Comparison of ENCODE assay signal across 9 mouse cellular contexts in the genomic region with DNA sequence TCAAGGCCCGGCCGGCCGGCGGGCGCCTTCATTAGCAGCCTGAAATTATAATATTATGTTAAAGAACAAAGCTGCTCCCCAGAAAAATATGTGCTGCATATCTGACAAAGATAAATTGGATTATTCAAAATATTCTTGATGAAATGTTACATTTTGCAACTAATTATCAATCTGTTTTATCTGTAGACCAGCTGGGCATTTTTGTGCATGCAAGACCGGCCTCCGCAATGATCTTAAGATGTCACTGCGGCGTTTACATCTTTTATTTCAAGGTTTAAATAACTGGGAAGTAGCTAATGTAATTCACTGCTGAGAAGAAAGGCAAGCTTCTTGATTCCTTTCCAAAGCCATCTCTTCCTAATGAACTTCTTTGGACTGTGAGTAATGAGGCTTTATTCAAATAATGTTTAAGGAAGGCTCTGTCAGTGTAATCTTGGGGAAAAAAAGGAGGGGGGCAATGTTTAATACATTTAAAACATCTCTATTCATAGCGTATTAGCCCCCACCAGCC.
A peak's percentile ranks its signal among the peaks of the same experiment; 100 is the strongest.
DNase-seq lines count a peak whose midpoint lies in the region; ATAC-seq lines count a peak whose summit lies in the region.
"Had no signal": no experiment of that assay in that cellular context is flagged by ENCODE, and none has a peak within 500 bp of the region (broad histone marks: within the 10 kb centered on the region; RNA-seq: fewer than 3 reads in every experiment).

No protein-coding gene starts in this region.

- no peaks in the 10 kb centered on the region for H3K9me3 ChIP-seq in kidney, embryonic 14.5 days (ENCODE audit: control insufficient read depth, low read length)
- no peaks in the 10 kb centered on the region for H3K9me3 ChIP-seq in embryonic facial prominence, embryonic 11.5 days (replicated peaks; ENCODE audit: control insufficient read depth, low read length)
- no peaks in the 10 kb centered on the region for H3K9me3 ChIP-seq in hindbrain, embryonic 14.5 days (ENCODE audit: control insufficient read depth, low read length)
- no peaks in the 10 kb centered on the region for H3K9me3 ChIP-seq in midbrain, embryonic 14.5 days (ENCODE audit: control insufficient read depth, low read length)

- peaks cover 6% of the 10 kb centered on the region; the same call in 1 of the 2 replicates for H3K27me3 ChIP-seq in kidney, embryonic 14.5 days (ENCODE audit: control insufficient read depth, insufficient read depth, low read length)
- no peaks in the 10 kb centered on the region; the same call in 1 of the 2 replicates for H3K27me3 ChIP-seq in embryonic facial prominence, embryonic 11.5 days (ENCODE audit: control insufficient read depth, insufficient read depth, low read length)
- H3K27me3 ChIP-seq in hindbrain, embryonic 14.5 days (ENCODE audit: control insufficient read depth, insufficient read depth, low read length), result no peaks in the 10 kb centered on the region
- H3K27me3 ChIP-seq in midbrain, embryonic 14.5 days (ENCODE audit: control insufficient read depth, insufficient read depth, low read length), result no peaks in the 10 kb centered on the region

- H3K27ac ChIP-seq in kidney, embryonic 14.5 days (ENCODE audit: low read depth, low read length), result no peak overlapping the region
- H3K27ac ChIP-seq in embryonic facial prominence, embryonic 11.5 days (replicated peaks; ENCODE audit: low read depth, low read length), result no peak overlapping the region
- no peak overlapping the region for H3K27ac ChIP-seq in hindbrain, embryonic 14.5 days
- H3K27ac ChIP-seq in midbrain, embryonic 14.5 days (replicated peaks; ENCODE audit: low read depth, low read length), result peak overlapping the region; percentile 49

- H3K9ac ChIP-seq in kidney, embryonic 14.5 days (ENCODE audit: low read depth, low read length), result peak overlapping the region; percentile 48
- H3K9ac ChIP-seq in embryonic facial prominence, embryonic 11.5 days (replicated peaks; ENCODE audit: low read length), result peak overlapping the region; percentile 48
- peak overlapping the region; percentile 43 for H3K9ac ChIP-seq in hindbrain, embryonic 14.5 days
- H3K9ac ChIP-seq in midbrain, embryonic 14.5 days (replicated peaks; ENCODE audit: low read length), result peak overlapping the region; percentile 40; the same call in 1 of the 2 replicates

- DNase-seq in kidney, adult 8-10 months, result no peak
- no peak for DNase-seq in embryonic facial prominence, embryonic 11.5 days (ENCODE audit: low spot score)
- DNase-seq in hindbrain, embryonic 14.5 days (ENCODE audit: low spot score), result no peak
- no peak for DNase-seq in midbrain, embryonic 14.5 days
- DNase-seq in left cerebral cortex, adult 18-20 months (ENCODE audit: low spot score in 2 of 2), result no peak
- no peak for DNase-seq in kidney, postnatal 14 days
- DNase-seq in ovary, postnatal 14 days (ENCODE audit: low spot score), result no peak
- DNase-seq: kidney, adult 11 months had no signal

- H3K4me2 ChIP-seq in kidney, embryonic 14.5 days (replicated peaks; ENCODE audit: low read depth, low read length), result peak overlapping the region; percentile 54
- H3K4me2 ChIP-seq in embryonic facial prominence, embryonic 11.5 days (ENCODE audit: low read depth, low read length), result peak overlapping the region; percentile 59
- peak overlapping the region; percentile 56 for H3K4me2 ChIP-seq in hindbrain, embryonic 14.5 days (replicated peaks)
- peak overlapping the region; percentile 59 for H3K4me2 ChIP-seq in midbrain, embryonic 14.5 days (ENCODE audit: low read length)

- ATAC-seq in kidney, embryonic 14.5 days (ENCODE audit: low FRiP score, low TSS enrichment), result no peak
- no peak for ATAC-seq in embryonic facial prominence, embryonic 11.5 days (replicated peaks; ENCODE audit: insufficient number of reproducible peaks, low FRiP score, low TSS enrichment, low read depth)
- ATAC-seq in hindbrain, embryonic 14.5 days (ENCODE audit: low FRiP score), result no peak
- no peak for ATAC-seq in midbrain, embryonic 14.5 days (ENCODE audit: low FRiP score, low TSS enrichment)

- H3K4me1 ChIP-seq in kidney, embryonic 14.5 days (ENCODE audit: control insufficient read depth, insufficient read depth, low read length), result no peaks in the 10 kb centered on the region
- H3K4me1 ChIP-seq in embryonic facial prominence, embryonic 11.5 days (ENCODE audit: control insufficient read depth, insufficient read depth, low read length), result peaks cover 3% of the 10 kb centered on the region; the same call in 1 of the 2 replicates
- peaks cover 14% of the 10 kb centered on the region for H3K4me1 ChIP-seq in hindbrain, embryonic 14.5 days (replicated peaks; ENCODE audit: control insufficient read depth, insufficient read depth, low read length)
- peaks cover 18% of the 10 kb centered on the region; the same call in 1 of the 2 replicates for H3K4me1 ChIP-seq in midbrain, embryonic 14.5 days (ENCODE audit: control insufficient read depth, insufficient read depth, low read length)

- no peaks in the 10 kb centered on the region for H3K36me3 ChIP-seq in kidney, embryonic 14.5 days (ENCODE audit: control insufficient read depth, insufficient read depth, low read length)
- no peaks in the 10 kb centered on the region for H3K36me3 ChIP-seq in embryonic facial prominence, embryonic 11.5 days (replicated peaks; ENCODE audit: control insufficient read depth, insufficient read depth, low read depth, low read length)
- H3K36me3 ChIP-seq in hindbrain, embryonic 14.5 days (replicated peaks; ENCODE audit: control insufficient read depth, insufficient read depth), result no peaks in the 10 kb centered on the region
- no peaks in the 10 kb centered on the region for H3K36me3 ChIP-seq in midbrain, embryonic 14.5 days (ENCODE audit: control insufficient read depth, insufficient read depth, low read length)

- 25% methylated on average over 10 of the region's 10 CpGs for WGBS in kidney, embryonic 14.5 days
- WGBS in embryonic facial prominence, embryonic 11.5 days, result 20% methylated on average over 10 of the region's 10 CpGs
- WGBS in hindbrain, embryonic 14.5 days, result 10% methylated on average over 10 of the region's 10 CpGs
- 10% methylated on average over 10 of the region's 10 CpGs for WGBS in midbrain, embryonic 14.5 days

- peak overlapping the region; percentile 28 for H3K4me3 ChIP-seq in kidney, embryonic 14.5 days (ENCODE audit: low read length)
- H3K4me3 ChIP-seq in embryonic facial prominence, embryonic 11.5 days (ENCODE audit: low read depth, low read length), result no peak overlapping the region
- H3K4me3 ChIP-seq in hindbrain, embryonic 14.5 days (replicated peaks; ENCODE audit: low read length), result peak overlapping the region; percentile 23
- peak overlapping the region; percentile 17 for H3K4me3 ChIP-seq in midbrain, embryonic 14.5 days (replicated peaks; ENCODE audit: low read depth, low read length)
